Mouse (Mus musculus): ENCODE measurements around the gene Dlg3. TPM values are rescaled to one million over a fixed set of nuclear protein-coding genes. Genes with fewer than 3 reads are reported as not detected.

The Dlg3 gene
- polyA plus RNA-seq, 1 experiment: 50.8 TPM

DNA sequence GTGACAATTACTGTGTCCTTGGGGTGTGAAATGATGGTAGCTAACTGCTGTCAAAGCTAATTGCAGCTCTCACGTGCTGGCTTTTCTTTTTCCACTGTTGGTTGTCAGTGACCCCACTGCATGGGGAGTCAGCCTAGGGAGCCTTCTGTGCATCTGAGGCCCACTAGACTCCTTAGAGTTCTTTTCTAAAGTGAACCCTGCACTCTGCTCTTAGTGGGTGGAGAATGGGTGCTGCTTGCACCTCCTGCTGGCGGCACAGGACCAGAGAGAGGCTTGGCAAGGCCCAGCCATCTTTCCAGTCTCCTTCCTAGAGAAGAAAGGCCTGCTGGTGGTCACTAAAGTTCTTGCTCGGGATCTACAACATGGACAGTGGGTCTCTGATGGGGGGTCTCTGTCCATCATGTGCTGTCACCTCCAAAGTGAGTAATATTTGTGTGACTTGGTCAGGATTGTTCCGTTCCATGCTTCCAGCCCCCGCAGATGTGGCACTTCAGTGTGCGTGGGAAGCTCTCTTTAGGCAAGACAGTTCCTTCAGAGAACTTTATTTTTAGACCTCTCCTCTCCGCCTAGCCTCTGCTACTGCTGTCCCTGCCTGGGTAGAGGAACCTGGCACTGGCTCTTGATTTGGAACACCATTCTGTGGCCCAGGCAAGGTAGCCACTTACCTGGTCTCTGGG is 30.5 kb downstream of the Dlg3 start:
- DNase-seq (ENCODE audit: low read depth): peak; percentile 39
- TF ChIP-seq POLR2A (IDR thresholded peaks at IDR 0.05; ENCODE audit: borderline replicate concordance, extremely low read depth, insufficient read depth, insufficient read length, poor library complexity, severe bottlenecking) (no peak), CTCF (IDR thresholded peaks at IDR 0.05; ENCODE audit: borderline replicate concordance, extremely low read depth, insufficient read depth, insufficient read length) (no peak)

DNA sequence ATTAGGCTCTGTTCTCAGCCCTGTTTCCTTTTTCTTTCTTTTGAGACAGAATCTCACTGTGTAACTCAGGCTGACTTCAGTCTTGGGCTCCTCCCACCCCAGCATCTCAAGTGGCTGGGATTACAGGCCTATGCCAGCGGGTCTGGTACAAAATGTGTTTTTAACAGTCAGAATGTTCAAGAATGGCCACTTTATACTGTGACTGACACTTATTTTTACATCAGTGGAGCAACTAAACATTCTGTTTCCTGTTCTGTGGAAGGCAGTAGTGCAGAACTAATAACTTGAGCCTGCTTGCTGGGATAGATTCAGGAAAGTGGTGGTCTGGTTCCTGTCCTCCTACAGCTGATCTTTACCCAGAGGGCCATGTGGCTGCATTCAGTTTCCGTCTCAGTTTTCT is 33.1 kb downstream of the Dlg3 start:
- no peak for TF ChIP-seq CTCF (IDR thresholded peaks at IDR 0.05; ENCODE audit: borderline replicate concordance, extremely low read depth, insufficient read depth, insufficient read length)
- TF ChIP-seq POLR2A (IDR thresholded peaks at IDR 0.05; ENCODE audit: borderline replicate concordance, extremely low read depth, insufficient read depth, insufficient read length, poor library complexity, severe bottlenecking): no peak
- peak; percentile 39 for DNase-seq (ENCODE audit: low read depth)

DNA sequence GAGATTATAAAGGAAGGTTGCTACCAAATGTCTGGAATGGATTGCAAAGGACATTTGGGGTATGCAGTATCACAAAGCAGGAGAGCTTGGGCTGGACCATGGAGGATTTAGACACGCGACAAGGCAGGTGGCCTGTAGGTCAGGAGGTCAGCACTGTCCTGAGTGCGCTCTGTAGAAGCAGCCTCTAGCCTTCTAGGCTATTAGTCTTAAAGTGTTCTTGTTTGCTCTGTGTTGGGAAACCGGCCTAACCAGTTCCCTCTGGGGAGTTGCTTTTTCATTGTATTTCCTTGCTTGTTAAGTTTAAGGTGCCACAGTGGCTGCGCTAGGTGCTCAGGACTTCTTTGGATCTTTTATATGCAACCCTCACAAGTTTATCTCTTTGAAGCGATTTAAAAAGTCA is 34.5 kb downstream of the Dlg3 start:
- TF ChIP-seq POLR2A (IDR thresholded peaks at IDR 0.05; ENCODE audit: borderline replicate concordance, extremely low read depth, insufficient read depth, insufficient read length, poor library complexity, severe bottlenecking) (no peak), CTCF (IDR thresholded peaks at IDR 0.05; ENCODE audit: borderline replicate concordance, extremely low read depth, insufficient read depth, insufficient read length) (no peak)
- DNase-seq (ENCODE audit: low read depth): no peak

DNA sequence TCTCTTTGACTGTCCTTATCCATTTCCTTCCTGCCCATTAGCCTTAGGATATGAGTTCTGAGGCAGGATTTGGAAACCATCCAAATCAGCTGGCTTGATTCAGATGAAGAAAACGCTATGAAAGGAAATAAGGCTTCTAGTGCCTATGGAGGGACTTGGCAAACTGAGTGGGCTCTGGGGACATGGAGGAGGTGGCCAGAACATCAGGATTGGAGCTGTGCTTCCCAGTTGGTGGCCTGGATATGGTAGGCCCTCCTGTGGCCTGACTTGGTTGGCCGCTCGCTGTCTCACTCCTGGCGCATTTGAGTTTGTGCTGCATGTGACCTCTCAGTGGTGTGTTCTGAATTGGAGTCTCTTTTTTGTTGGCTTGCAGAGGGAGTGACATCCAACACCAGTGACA is 43.6 kb downstream of the Dlg3 start:
- DNase-seq (ENCODE audit: low read depth): peak; percentile 25
- TF ChIP-seq CTCF (IDR thresholded peaks at IDR 0.05; ENCODE audit: borderline replicate concordance, extremely low read depth, insufficient read depth, insufficient read length) (no peak), POLR2A (IDR thresholded peaks at IDR 0.05; ENCODE audit: borderline replicate concordance, extremely low read depth, insufficient read depth, insufficient read length, poor library complexity, severe bottlenecking) (no peak)

DNA sequence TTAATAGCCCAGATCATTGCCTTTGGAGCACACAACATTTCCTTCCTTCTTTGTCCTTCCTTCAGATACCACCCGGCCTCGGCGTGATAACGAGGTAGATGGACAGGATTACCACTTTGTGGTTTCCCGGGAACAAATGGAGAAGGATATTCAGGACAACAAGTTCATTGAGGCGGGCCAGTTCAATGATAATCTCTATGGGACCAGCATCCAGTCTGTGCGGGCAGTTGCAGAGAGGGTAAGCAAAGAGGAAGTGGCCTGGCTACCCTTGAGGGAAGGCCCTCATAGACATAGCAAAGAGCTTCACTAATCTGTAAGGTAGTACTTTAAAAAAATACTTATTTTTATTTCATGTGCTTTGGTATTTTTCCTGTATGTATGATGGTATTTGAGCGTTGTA is 46.6 kb downstream of the Dlg3 start:
- TF ChIP-seq POLR2A (IDR thresholded peaks at IDR 0.05; ENCODE audit: borderline replicate concordance, extremely low read depth, insufficient read depth, insufficient read length, poor library complexity, severe bottlenecking) (no peak), CTCF (IDR thresholded peaks at IDR 0.05; ENCODE audit: borderline replicate concordance, extremely low read depth, insufficient read depth, insufficient read length) (no peak)
- DNase-seq (ENCODE audit: low read depth): no peak

DNA sequence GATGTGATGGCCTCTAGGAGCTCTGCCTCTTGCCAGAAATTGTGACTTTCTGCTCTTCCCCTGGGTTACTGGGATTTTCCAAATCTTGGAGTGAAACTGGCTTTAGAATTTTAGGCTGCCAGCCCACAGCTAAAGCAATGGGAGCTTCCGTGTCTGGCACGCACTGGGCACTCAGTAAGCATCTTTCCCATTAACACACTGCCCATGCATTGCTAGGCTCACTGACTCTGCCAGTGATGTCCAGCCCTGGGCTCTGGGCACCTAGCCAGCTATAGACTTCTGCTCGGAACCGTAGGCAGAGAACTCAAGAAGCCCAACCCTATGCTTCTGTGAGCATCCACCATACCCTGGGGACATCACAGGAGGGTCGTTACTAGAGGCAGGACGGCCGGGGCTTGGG is 48.2 kb downstream of the Dlg3 start:
- TF ChIP-seq CTCF (IDR thresholded peaks at IDR 0.05; ENCODE audit: borderline replicate concordance, extremely low read depth, insufficient read depth, insufficient read length): no peak
- no peak for TF ChIP-seq POLR2A (IDR thresholded peaks at IDR 0.05; ENCODE audit: borderline replicate concordance, extremely low read depth, insufficient read depth, insufficient read length, poor library complexity, severe bottlenecking)
- no peak for DNase-seq (ENCODE audit: low read depth)

DNA sequence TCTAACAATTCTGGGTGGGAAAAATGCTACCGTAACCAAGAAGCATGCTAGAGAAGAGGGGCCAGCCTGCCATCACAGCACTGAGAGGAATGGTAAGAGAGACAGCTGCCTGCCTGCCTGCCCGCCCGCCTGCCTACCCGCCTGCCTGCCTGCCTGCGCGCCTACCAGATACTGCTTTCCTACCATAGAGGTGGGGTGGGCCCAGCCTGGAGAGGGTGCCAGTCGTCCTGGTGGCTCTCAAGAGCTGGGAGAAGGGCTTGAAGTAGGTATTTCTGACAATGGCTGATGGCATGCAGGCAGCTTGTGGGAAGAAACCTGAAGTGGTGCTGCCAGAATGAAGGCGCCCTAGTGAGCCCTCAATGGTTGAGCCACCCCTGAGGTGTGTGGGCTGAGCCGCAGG is 51.2 kb downstream of the Dlg3 start:
- DNase-seq (ENCODE audit: low read depth): no peak
- no peak for TF ChIP-seq CTCF (IDR thresholded peaks at IDR 0.05; ENCODE audit: borderline replicate concordance, extremely low read depth, insufficient read depth, insufficient read length)

DNA sequence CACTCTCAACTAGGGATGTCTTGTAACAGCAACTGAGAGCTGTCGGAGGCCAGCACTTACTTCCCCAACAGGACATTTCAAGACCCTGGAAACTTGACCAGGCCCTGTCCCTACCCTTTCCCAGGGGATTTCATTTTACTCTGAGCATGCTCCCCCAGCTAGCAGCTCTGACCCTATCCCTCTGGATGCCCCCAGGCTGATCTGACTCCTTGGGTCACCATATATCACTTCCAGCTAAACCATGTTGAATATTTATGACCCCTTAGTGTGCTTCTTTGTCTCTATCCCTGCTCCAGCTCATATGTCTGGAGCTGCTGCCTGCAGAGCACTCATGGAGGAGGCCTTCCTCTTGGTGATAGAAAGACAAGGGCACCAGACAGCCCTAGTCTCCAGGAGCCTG is 53.6 kb downstream of the Dlg3 start:
- DNase-seq (ENCODE audit: low read depth): no peak
- TF ChIP-seq POLR2A (IDR thresholded peaks at IDR 0.05; ENCODE audit: borderline replicate concordance, extremely low read depth, insufficient read depth, insufficient read length, poor library complexity, severe bottlenecking) (no peak), CTCF (IDR thresholded peaks at IDR 0.05; ENCODE audit: borderline replicate concordance, extremely low read depth, insufficient read depth, insufficient read length) (no peak)

DNA sequence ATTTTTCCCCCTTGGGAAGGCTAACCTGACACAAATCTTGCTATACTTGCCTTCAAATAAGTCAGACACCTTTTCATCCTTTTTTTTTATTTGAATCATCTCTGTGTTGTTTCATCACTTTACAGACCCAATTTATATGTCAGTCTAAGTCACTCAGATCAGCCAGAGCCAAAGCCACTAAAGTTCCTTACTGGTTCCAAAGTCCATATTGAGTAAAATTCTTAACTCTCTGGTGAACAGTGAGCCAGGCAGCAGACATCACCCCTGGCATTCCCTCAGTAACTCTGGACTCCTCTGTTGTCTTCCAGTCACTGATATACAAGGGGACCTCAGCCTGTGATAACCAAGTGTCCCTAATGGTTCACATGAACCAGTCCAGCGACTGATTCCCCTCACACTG is 58.0 kb downstream of the Dlg3 start:
- TF ChIP-seq POLR2A (IDR thresholded peaks at IDR 0.05; ENCODE audit: borderline replicate concordance, extremely low read depth, insufficient read depth, insufficient read length, poor library complexity, severe bottlenecking) (no peak), CTCF (IDR thresholded peaks at IDR 0.05; ENCODE audit: borderline replicate concordance, extremely low read depth, insufficient read depth, insufficient read length) (no peak)
- no peak for DNase-seq (ENCODE audit: low read depth)

DNA sequence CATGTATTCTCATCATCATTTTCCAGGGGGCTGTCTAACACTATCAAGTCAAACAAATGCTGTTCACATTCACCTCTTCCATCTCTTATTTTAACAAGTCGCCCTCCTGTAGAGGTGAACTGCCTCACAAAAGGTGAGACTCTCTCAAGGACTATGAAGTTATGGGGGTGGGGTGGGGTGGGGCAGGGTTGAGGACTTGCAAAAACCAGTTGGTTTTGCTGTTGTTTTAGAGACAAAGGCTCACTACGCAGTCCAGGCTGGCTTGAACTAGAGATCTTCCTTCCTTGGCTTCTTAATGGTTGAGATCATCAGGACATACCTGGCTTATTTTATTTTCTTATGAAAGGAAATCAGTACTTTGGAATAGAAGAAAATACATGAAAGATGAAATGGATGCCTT is 65.3 kb downstream of the Dlg3 start:
- no peak for DNase-seq (ENCODE audit: low read depth)
- TF ChIP-seq CTCF (IDR thresholded peaks at IDR 0.05; ENCODE audit: borderline replicate concordance, extremely low read depth, insufficient read depth, insufficient read length) (no peak), POLR2A (IDR thresholded peaks at IDR 0.05; ENCODE audit: borderline replicate concordance, extremely low read depth, insufficient read depth, insufficient read length, poor library complexity, severe bottlenecking) (no peak)

DNA sequence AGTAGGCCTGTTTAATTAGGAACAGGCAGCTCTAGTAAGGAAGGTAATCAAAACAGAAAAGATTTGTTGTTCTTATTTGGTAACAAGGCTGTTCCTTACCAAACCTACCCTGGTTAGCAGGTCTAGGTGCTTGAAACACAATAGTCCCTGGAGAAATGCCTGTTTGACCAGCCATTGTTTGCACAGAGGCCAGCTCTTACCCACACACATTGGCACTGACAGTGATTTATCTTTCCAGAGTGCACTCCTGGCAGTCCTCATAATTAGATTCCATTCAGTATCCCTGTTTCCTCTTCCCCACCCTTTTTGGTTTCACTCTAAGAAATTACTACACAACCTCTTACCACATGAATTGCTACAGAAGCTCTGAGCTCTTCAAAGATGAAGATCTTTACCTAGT is 71.7 kb downstream of the Dlg3 start:
- no peak for TF ChIP-seq POLR2A (IDR thresholded peaks at IDR 0.05; ENCODE audit: borderline replicate concordance, extremely low read depth, insufficient read depth, insufficient read length, poor library complexity, severe bottlenecking)
- no peak for DNase-seq (ENCODE audit: low read depth)

Other genes starting within 250 kb of the Dlg3 start
- gene Dgat2l6, start 242.9 kb upstream of the Dlg3 start, polyA plus RNA-seq (2012; rRNA removed): not detected in 2 replicates
- gene Awat1, start 195.5 kb upstream of the Dlg3 start, polyA plus RNA-seq (2012; rRNA removed): not detected in 2 replicates
- gene P2ry4, start 172.9 kb upstream of the Dlg3 start, polyA plus RNA-seq (2012; rRNA removed): 0.05 and 0.11 TPM in 2 replicates
- gene Arr3, start 162.2 kb upstream of the Dlg3 start, polyA plus RNA-seq (2012; rRNA removed): 0.22 TPM in 1 of 2 replicates, not detected in the other
- gene Kif4, start 142.0 kb upstream of the Dlg3 start, polyA plus RNA-seq (2012; rRNA removed): 7.9 and 11.2 TPM in 2 replicates
- gene Pdzd11, start 141.2 kb upstream of the Dlg3 start, polyA plus RNA-seq (2012; rRNA removed): 51.0 and 51.3 TPM in 2 replicates
- 51.1 and 52.8 TPM in 2 replicates for gene Gdpd2, start 37.8 kb upstream of the Dlg3 start, polyA plus RNA-seq (2012; rRNA removed)

Measured in brain, embryonic 14.5 days (tissue).